Mouse (Mus musculus): ENCODE measurements around the gene Klhdc7b.
"Not testable (repeated sequence)": the region's sequence is repeated elsewhere in the genome, so short reads cannot be mapped to it uniquely, and the experiment has no call there.

Klhdc7b gene

DNA sequence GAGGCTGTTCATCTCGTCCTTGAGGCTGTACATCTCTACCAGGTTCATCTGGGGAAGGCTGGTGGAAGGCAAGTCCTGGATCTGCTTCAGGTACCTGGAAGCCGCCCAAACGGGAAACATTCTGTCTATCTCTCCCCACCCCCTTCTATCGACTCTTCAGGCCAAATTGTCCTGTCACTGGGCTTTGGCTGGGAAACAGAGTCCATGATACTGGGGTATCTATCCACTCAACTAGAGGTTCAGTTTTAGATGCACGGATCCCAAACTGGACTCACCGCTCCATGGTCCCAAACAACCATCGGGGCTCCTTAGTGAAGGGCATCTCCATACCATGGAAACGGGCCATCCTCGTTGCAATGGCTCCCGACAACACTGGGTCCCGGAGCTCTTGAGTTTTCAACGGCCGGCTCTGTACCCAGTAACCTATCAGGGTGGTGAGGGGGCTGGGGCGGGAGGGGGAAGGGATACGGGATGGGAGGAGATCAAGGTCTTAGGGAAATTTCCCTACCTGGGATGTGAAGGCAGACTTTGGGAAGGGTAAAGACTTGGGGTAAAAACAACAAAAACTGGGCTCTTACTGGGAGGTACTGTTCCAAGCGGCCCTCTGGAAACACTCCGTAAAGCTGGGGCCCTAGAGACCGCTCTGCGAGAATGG is 43.5 kb downstream of the Klhdc7b start:
- in situ Hi-C loops (cut with MseI, MboI): no loop called here

DNA sequence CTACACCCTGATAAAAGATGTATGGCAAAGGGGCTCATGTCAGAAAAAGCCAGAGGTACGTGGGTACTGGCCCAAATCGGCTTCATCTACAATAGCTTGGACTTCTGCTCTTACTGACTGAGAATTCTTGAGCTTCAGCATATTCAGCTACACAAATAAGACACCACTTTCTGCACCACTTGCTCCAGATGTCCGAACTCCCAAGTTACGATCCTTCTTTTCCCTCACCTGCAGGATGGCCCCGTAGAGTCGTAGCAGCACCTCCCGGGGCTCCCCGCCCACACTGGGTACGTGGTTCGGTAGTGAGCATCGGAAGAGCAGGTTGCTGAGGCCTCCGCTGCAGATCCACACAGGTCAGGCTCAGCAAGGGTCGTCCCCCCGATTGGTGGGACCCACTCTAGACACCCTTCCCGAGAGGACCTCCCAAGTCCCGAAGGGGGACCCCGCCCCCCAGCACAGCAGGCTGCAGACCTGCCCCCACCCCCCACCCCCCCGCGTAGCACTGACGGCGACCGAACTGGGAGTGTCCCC is 44.2 kb downstream of the Klhdc7b start:
- in situ Hi-C loops (cut with MseI, MboI): no loop called here

DNA sequence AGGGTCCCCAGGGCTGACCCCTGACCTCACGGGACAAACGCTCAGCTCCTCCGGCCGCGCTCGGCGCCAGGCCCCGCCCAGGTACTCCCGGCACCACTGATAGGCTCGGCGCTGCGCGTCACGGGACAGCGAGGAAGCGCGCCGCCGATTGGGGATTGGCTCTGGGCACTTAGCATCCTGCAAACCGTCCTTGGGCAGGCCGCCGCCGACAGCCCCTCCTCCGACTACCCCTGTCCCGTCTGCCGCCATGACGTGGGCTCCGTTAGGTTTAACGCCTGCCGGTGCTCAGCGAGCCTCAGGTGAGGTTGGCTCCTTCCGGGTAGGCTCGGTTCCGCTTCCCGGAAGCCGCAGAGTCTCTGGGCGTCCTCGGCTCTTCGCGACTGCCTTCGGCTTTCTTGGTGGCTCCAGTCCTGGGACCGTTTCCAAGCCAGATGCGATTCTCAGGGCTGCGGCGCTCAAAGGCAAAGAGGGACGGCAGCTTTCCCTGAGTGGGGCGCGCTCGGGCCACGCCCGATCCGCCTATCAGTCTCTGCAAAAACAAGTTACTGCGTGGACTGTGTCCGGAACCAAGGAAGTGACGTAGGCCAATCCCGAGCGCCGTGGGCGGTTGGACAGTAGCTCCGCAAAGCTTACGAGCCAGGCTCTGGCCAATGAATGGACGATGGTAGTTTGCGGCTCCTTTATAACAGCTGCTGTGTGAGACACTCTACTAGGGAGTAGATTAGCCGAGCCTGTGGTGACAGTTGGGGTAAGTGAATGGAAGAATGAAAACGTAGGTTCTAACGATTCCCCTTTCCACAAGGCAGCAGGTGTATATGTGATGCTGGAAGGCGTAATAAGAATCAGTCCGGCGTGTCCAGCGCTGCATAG is 44.9 kb downstream of the Klhdc7b start, which contains the start of the genes C730034F03Rik, Gm44502 and Chkb:
TSS of gene C730034F03Rik (plus strand) at position 238 of the 870 bp plus-strand sequence.
TSS of gene Gm44502 (minus strand) at position 345 of the 870 bp plus-strand sequence.
TSS of gene Chkb (minus strand) at position 557 of the 870 bp plus-strand sequence.
- in situ Hi-C loops (cut with MseI, MboI): no loop called here

DNA sequence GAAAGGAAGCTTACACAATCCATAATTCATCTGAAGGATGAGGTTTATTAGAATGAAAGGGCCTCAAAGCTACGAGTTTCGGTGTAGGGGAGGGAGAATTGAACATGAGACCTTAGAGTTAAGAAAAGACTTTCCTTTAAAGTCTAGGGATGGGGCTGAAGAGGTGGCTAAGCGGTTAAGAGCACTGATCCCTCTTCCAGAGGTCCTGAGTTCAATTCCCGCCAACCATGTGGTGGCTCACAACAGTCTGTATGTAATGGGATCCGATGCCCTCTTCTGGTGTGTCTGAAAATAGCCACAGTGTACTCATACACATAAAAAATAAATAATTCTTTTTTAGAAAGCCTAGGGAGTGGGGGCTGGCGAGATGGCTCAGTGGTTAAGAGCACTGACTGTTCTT is 45.6 kb downstream of the Klhdc7b start:
- in situ Hi-C loops (cut with MseI, MboI): no loop called here

DNA sequence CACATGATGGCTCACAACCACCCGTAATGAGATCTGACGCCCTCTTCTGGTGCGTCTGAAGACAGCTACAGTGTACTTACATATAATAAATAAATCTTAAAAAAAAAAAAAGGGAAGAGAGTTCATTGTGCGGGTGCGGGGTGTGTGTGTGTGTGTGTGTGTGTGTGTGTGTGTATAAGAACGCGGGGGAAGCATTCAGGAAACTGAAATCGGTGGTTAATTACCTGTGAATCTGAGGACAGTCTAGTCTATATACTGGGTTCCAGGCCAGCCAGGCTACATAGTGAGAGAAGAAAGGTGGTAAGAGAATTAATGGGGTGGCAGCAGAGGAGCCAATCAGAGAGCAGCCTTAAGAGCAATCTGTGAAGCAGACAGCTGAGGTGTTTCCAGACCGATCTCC is 46.1 kb downstream of the Klhdc7b start:
- in situ Hi-C loops (cut with MseI, MboI): not testable (repeated sequence)

DNA sequence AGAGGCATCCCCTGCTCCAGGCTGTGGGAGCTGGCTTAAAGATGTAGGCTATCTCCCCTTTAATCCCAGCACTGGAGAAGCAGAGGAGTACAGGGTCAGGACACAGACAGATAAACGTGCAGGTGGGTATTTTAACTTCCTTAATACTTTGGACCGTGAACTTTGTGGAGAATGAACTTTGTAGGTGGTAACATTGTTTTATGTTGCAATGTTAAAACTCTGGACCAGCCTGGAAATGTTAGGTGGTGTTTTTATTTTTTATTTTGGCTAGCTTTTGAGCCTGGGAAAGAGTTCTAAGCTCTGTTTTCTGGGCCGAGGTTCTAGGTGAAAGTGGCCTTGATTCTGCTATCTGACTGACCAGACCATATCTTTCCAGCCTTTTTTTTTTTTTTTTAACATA is 46.6 kb downstream of the Klhdc7b start:
- in situ Hi-C loops (cut with MseI, MboI): no loop called here

DNA sequence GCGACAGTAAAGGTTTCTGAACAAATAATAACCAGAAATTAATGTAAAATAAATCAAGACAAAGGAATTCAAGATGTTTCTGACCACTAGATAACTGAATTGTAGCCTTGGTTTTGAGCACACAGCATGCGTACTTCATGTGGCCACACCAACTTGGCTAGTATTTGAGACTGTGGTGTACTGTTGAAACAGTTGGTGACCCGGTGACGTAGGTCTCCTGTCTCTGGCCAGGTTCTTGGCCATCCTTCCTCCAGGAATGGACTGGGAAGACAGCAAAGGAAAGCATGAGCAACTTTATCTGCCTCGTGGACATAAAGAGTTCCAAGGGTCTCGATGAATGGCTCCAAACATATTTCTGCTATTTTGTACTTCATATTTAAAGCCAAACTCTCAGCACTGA is 47.1 kb downstream of the Klhdc7b start:
- in situ Hi-C loops (cut with MseI, MboI): no loop called here

DNA sequence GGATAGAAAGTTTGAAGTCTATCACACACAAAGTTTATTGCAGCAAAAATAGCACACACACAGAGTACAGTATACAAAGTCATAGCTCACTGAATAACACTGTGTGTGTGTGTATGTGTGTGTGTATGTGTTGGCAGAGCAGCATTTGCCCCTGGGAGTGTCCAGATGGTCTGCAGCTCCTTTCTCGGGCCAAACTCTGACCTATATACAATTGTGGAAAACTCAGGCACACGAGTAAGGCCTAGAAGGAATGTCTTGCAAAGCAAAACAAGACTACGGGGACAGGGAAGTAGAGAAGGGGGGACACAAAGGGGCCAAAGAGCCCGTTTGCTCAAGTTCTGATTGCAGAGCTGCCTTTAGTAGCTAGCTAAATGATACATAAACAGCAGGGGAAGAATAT is 48.2 kb downstream of the Klhdc7b start:
- in situ Hi-C loops (cut with MseI, MboI): no loop called here

DNA sequence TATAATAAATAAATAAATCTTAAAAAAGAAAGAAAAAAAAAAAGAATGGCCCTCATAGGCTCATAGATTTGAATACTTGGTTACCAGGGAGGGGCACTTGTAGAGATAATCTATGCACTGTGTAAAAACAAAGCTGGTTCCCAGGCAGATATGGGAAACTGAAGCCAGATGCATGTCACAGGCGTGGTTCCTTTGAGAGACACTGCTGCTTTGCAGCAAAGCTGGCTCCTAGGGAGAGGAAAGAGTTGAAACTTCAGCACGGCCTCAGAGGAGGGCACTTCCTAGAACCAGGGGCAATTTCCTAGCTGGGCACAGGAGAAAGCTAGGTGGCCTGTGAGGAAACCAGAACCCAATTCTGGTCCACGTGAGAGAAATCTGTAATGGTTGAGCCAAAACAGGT is 49.4 kb downstream of the Klhdc7b start:
- in situ Hi-C loops (cut with MseI, MboI): no loop called here

DNA sequence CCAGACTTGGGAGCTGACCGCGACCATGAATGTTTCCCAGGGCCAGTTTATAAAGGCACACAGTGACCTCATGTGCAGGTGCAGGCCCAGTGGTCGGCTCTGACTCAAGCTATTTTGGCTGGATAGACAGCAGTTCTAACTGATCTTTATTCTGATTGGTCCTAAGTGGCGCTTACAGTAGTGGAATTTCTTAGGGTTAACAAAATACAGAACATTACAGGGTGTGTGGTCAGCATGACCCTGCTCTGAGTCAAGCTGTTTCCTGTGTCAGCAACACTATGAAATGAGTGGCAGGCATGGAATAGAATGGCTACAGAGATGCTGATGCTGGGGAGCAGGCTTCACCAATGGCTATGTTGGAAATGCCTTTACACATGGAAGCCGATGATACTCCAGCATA is 51.2 kb downstream of the Klhdc7b start:
- in situ Hi-C loops (cut with MseI, MboI): no loop called here
